Mouse (Mus musculus) C2C12 (cell line): ENCODE data around the gene Pard6a. TPM values are rescaled to one million over a fixed set of nuclear protein-coding genes. Genes with fewer than 3 reads are reported as not detected.

Experiments used
- H3K27me3 ChIP-seq: one replicate; pipeline ENCODE4 v1.6.1; 2011; ENCODE audit not compliant: control insufficient read depth, insufficient read depth, insufficient read length
- H3K36me3 ChIP-seq: one replicate; pipeline ENCODE4 v1.6.1; 2011; ENCODE audit not compliant: control insufficient read depth, insufficient read depth
- H3K4me3 ChIP-seq: one replicate; pipeline ENCODE4 v1.5.1; 2011; ENCODE audit warnings: mild to moderate bottlenecking, control low read depth; ENCODE audit not compliant: poor library complexity, insufficient read depth, severe bottlenecking
- H3K79me2 ChIP-seq: one replicate; pipeline ENCODE4 v1.6.1; 2011; ENCODE audit not compliant: control insufficient read depth, insufficient read depth
- H3K79me3 ChIP-seq: one replicate; pipeline ENCODE4 v1.6.1; 2011; ENCODE audit warnings: low read depth, control low read depth
- H3ac ChIP-seq: one replicate; pipeline ENCODE3; 2011; ENCODE audit warnings: low read depth; ENCODE audit not compliant: control insufficient read depth, insufficient read length
- CEBPB ChIP-seq: IDR thresholded peaks from one replicate; pipeline ENCODE4 v1.6.1; 2011; ENCODE audit warnings: low read depth, mild to moderate bottlenecking, control low read depth, moderate library complexity
- CTCF ChIP-seq: IDR thresholded peaks from one replicate; pipeline ENCODE4 v1.5.1; 2011; ENCODE audit not compliant: control insufficient read depth, insufficient read depth, insufficient read length
- FOSL1 ChIP-seq: IDR thresholded peaks from one replicate; pipeline ENCODE4 v1.8.0; 2011; ENCODE audit warnings: mild to moderate bottlenecking, low read length; ENCODE audit not compliant: poor library complexity, insufficient read depth, severe bottlenecking
- MAX ChIP-seq: IDR thresholded peaks from one replicate; pipeline ENCODE4 v1.6.1; 2011; ENCODE audit warnings: mild to moderate bottlenecking, control low read depth
- MYOD1 ChIP-seq: IDR thresholded peaks from one replicate; pipeline ENCODE4 v1.6.1; 2011; ENCODE audit warnings: low read depth; ENCODE audit not compliant: control insufficient read depth, insufficient read length
- MYOG ChIP-seq: IDR thresholded peaks from one replicate; pipeline ENCODE4 v1.6.1; 2011; ENCODE audit not compliant: control insufficient read depth, insufficient read length; ENCODE audit errors: extremely low read depth
- USF1 ChIP-seq: IDR thresholded peaks from one replicate; pipeline ENCODE4 v1.6.1; 2011; ENCODE audit warnings: low read depth, mild to moderate bottlenecking, control low read depth, moderate library complexity
- polyA plus RNA-seq: library from polyadenylated mRNA; unstranded; fragments of >200 nt; fragmentation: generic; extraction: Trizol; gene quantifications from one replicate; pipeline ENCODE4 v1.2.1, GENCODE M21; 2012; ENCODE audit warnings: missing spikeins

Gene Pard6a
- polyA plus RNA-seq, 1 experiment, result 16.4 TPM

GRCm38 (mm10) chr8:105722861-105723260 lies 21.9 kb downstream of the Pard6a start:
- no peak overlapping the region for H3K4me3 ChIP-seq
- no peak for TF ChIP-seq MYOD1
- TF ChIP-seq CEBPB, result no peak
- TF ChIP-seq USF1, result no peak
- no peak for TF ChIP-seq CTCF
- TF ChIP-seq FOSL1, result no peak
- no peak for TF ChIP-seq MAX
- TF ChIP-seq MYOG, result no peak
- H3K79me3 ChIP-seq, result no peaks in the 10 kb centered on the region
- H3ac ChIP-seq, result no peak overlapping the region
- peaks cover 8% of the 10 kb centered on the region for H3K36me3 ChIP-seq
- H3K27me3 ChIP-seq, result no peaks in the 10 kb centered on the region
- H3K79me2 ChIP-seq, result no peaks in the 10 kb centered on the region

GRCm38 (mm10) chr8:105725726-105726125 lies 24.8 kb downstream of the Pard6a start:
- H3K79me3 ChIP-seq, result no peaks in the 10 kb centered on the region
- H3K36me3 ChIP-seq, result peaks cover 8% of the 10 kb centered on the region
- H3K79me2 ChIP-seq, result no peaks in the 10 kb centered on the region
- H3ac ChIP-seq, result no peak overlapping the region
- no peaks in the 10 kb centered on the region for H3K27me3 ChIP-seq
- no peak for TF ChIP-seq MYOG
- TF ChIP-seq MYOD1, result no peak
- no peak for TF ChIP-seq CEBPB
- no peak for TF ChIP-seq USF1
- no peak for TF ChIP-seq CTCF
- no peak for TF ChIP-seq FOSL1
- TF ChIP-seq MAX, result no peak
- H3K4me3 ChIP-seq, result no peak overlapping the region

- Histone ChIP-seq H3K4me3 (no peak overlapping the region), H3K79me2 (no peaks in the 10 kb centered on the region), H3ac (no peak overlapping the region), H3K27me3 (no peaks in the 10 kb centered on the region), H3K36me3 (peaks cover 8% of the 10 kb centered on the region), H3K79me3 (no peaks in the 10 kb centered on the region)
- TF ChIP-seq MYOD1 (no peak), CEBPB (no peak), MYOG (no peak), CTCF (no peak), MAX (no peak), USF1 (no peak), FOSL1 (no peak)
Measured at GRCm38 (mm10) chr8:105727397-105728124, 26.6 kb downstream of the Pard6a start.

GRCm38 (mm10) chr8:105732186-105732585 lies 31.2 kb downstream of the Pard6a start:
- TF ChIP-seq MYOG (no peak), MAX (no peak), FOSL1 (no peak), CEBPB (no peak), CTCF (no peak), USF1 (no peak), MYOD1 (no peak)

GRCm38 (mm10) chr8:105739216-105739615 lies 38.3 kb downstream of the Pard6a start:
- TF ChIP-seq CEBPB (no peak), MYOG (no peak), FOSL1 (no peak), MYOD1 (no peak), USF1 (no peak), CTCF (no peak), MAX (no peak)
- no peaks in the 10 kb centered on the region for H3K79me3 ChIP-seq
- no peaks in the 10 kb centered on the region for H3K27me3 ChIP-seq
- H3K4me3 ChIP-seq, result no peak overlapping the region
- H3K36me3 ChIP-seq, result no peaks in the 10 kb centered on the region
- no peaks in the 10 kb centered on the region for H3K79me2 ChIP-seq
- H3ac ChIP-seq, result no peak overlapping the region

More at GRCm38 (mm10) chr8:105732186-105732585, 31.2 kb downstream of the Pard6a start:
- Histone ChIP-seq H3K36me3 (peaks cover 4% of the 10 kb centered on the region), H3K79me3 (no peaks in the 10 kb centered on the region), H3K27me3 (no peaks in the 10 kb centered on the region), H3K4me3 (no peak overlapping the region), H3K79me2 (peaks cover 5% of the 10 kb centered on the region), H3ac (no peak overlapping the region)

- H3K4me3 ChIP-seq, result no peak overlapping the region
- peaks cover 1% of the 10 kb centered on the region for H3K79me3 ChIP-seq
- TF ChIP-seq MYOD1, result no peak
- TF ChIP-seq USF1, result no peak
- TF ChIP-seq MYOG, result no peak
- no peak for TF ChIP-seq FOSL1
- TF ChIP-seq CEBPB, result no peak
- no peak overlapping the region for H3ac ChIP-seq
- no peaks in the 10 kb centered on the region for H3K79me2 ChIP-seq
- H3K27me3 ChIP-seq, result no peaks in the 10 kb centered on the region
- no peaks in the 10 kb centered on the region for H3K36me3 ChIP-seq
Measured at GRCm38 (mm10) chr8:105743301-105743700, 42.4 kb downstream of the Pard6a start.
